Comparison of ENCODE assay signal across 28 mouse cellular contexts in genomic region chr9:104064571-104064970, GRCm38 (mm10). TPM values are rescaled to one million over a fixed set of nuclear protein-coding genes. Genes with fewer than 3 reads are reported as not detected.
DNase-seq lines count a peak whose midpoint lies in the region; ATAC-seq and TF ChIP-seq lines count a peak whose summit lies in the region.
"Had no signal": no experiment of that assay in that cellular context is flagged by ENCODE, and none has a peak within 500 bp of the region (broad histone marks: within the 10 kb centered on the region; RNA-seq: fewer than 3 reads in every experiment).

No protein-coding gene starts in this region.

- H3K4me3 ChIP-seq in kidney, adult 2 months (ENCODE audit: insufficient read depth, low read depth, low read length), result no peak overlapping the region
- no peak overlapping the region for H3K4me3 ChIP-seq in liver, embryonic 12.5 days
- H3K4me3 ChIP-seq in midbrain, postnatal 0 days (ENCODE audit: low read depth, low read length), result no peak overlapping the region

- no peaks in the 10 kb centered on the region for H3K9me3 ChIP-seq in liver, embryonic 12.5 days (replicated peaks)
- H3K9me3 ChIP-seq in midbrain, postnatal 0 days (ENCODE audit: low read length), result no peaks in the 10 kb centered on the region
- H3K9me3 ChIP-seq: embryonic facial prominence, embryonic 12.5 days; forebrain, embryonic 13.5 days; hindbrain, embryonic 10.5 days; limb, embryonic 15.5 days; neural tube, embryonic 15.5 days had no signal

- TF ChIP-seq POLR2A in kidney, adult 2 months (IDR thresholded peaks at IDR 0.05; ENCODE audit: low read depth, low read length), result no peak

- TF ChIP-seq CTCF in kidney, adult 2 months (conservative IDR thresholded peaks at IDR 0.05; ENCODE audit: insufficient read depth, insufficient read length, low read depth, low read length), result no peak
- no peak for TF ChIP-seq CTCF in midbrain, postnatal 0 days (IDR thresholded peaks at IDR 0.05)

- peak overlapping the region; percentile 83; the same call in 1 of the 2 replicates for H3K4me2 ChIP-seq in liver, embryonic 12.5 days
- H3K4me2 ChIP-seq in midbrain, postnatal 0 days (ENCODE audit: low read depth, low read length, poor library complexity, severe bottlenecking), result no peak overlapping the region

- WGBS in kidney, adult 2 months, result 14% methylated on average over 1 of the region's 1 CpGs
- WGBS in liver, embryonic 12.5 days (ENCODE audit: insufficient replicate concordance), result 14% methylated on average over 1 of the region's 1 CpGs
- 21% methylated on average over 1 of the region's 1 CpGs for WGBS in midbrain, postnatal 0 days

- no peaks in the 10 kb centered on the region for H3K27me3 ChIP-seq in kidney, adult 2 months (replicated peaks; ENCODE audit: control insufficient read depth, insufficient read depth, low read length)
- no peaks in the 10 kb centered on the region for H3K27me3 ChIP-seq in liver, embryonic 12.5 days (replicated peaks)
- H3K27me3 ChIP-seq in midbrain, postnatal 0 days (ENCODE audit: insufficient read depth, low read length), result no peaks in the 10 kb centered on the region
- H3K27me3 ChIP-seq: embryonic facial prominence, embryonic 12.5 days; forebrain, embryonic 13.5 days; limb, embryonic 15.5 days; neural tube, embryonic 15.5 days had no signal

- H3K36me3 ChIP-seq in kidney, adult 2 months (ENCODE audit: control insufficient read depth, insufficient read depth, low read length), result no peaks in the 10 kb centered on the region
- H3K36me3 ChIP-seq in liver, embryonic 12.5 days, result peaks cover 13% of the 10 kb centered on the region
- H3K36me3 ChIP-seq in midbrain, postnatal 0 days (ENCODE audit: insufficient read depth, low read length), result peaks cover 10% of the 10 kb centered on the region

- ATAC-seq in liver, embryonic 12.5 days, result no peak
- ATAC-seq in midbrain, postnatal 0 days (ENCODE audit: low FRiP score), result no peak

- H3K9ac ChIP-seq in liver, embryonic 12.5 days, result no peak overlapping the region
- H3K9ac ChIP-seq in midbrain, postnatal 0 days (replicated peaks; ENCODE audit: low read length, poor library complexity, severe bottlenecking), result no peak overlapping the region

- DNase-seq in cerebellum, adult 9-10 months, result peak; percentile 18
- no peak for DNase-seq in cerebellum, postnatal 36 days
- DNase-seq in kidney, adult 2 months, result peak; percentile 36
- no peak for DNase-seq in kidney, postnatal 14 days
- no peak for DNase-seq in lung, postnatal 25 days (ENCODE audit: low spot score)
- DNase-seq in midbrain, postnatal 0 days (ENCODE audit: low spot score), result no peak
- DNase-seq: adrenal gland, postnatal 25 days; cerebellum, adult 9-11 months; heart, postnatal 10 days; left cerebral cortex, postnatal 4 days; lung, postnatal 10 days; right cerebral cortex, adult 18-20 months; right cerebral cortex, postnatal 4 days; thymus, postnatal 14 days had no signal

- H3K27ac ChIP-seq in kidney, adult 2 months (ENCODE audit: insufficient read depth, low read depth, low read length), result no peak overlapping the region
- H3K27ac ChIP-seq in liver, embryonic 12.5 days, result no peak overlapping the region
- no peak overlapping the region for H3K27ac ChIP-seq in midbrain, postnatal 0 days (ENCODE audit: low read depth, low read length)
- H3K27ac ChIP-seq: embryonic facial prominence, embryonic 12.5 days; forebrain, embryonic 13.5 days; limb, embryonic 15.5 days had no signal

- H3K4me1 ChIP-seq in kidney, adult 2 months (ENCODE audit: control insufficient read depth, insufficient read depth, low read length), result peaks cover 5% of the 10 kb centered on the region; the same call in 1 of the 2 replicates
- peaks cover 22% of the 10 kb centered on the region for H3K4me1 ChIP-seq in liver, embryonic 12.5 days
- H3K4me1 ChIP-seq in midbrain, postnatal 0 days (ENCODE audit: insufficient read depth, low read length), result peaks cover 14% of the 10 kb centered on the region

RNA-seq across cellular contexts. Expression of gene Acad11, which starts 1.4 kb away (rescaled TPM):
- polyA plus RNA-seq in kidney, adult 2 months (2012; rRNA removed), result 132 and 141 TPM in 2 replicates
- polyA plus RNA-seq in liver, embryonic 12.5 days (2016; fragmentation: Nextera tagmentation; extraction: Ambion mirVana), result 10.5 and 11.5 TPM in 2 replicates
- 9.3 and 12.1 TPM in 2 replicates for total RNA-seq in midbrain, postnatal 0 days (2014; rRNA removed)
- 5.3 and 6.3 TPM in 2 replicates for polyA plus RNA-seq in midbrain, postnatal 0 days (2015; fragmentation: Nextera tagmentation; extraction: Ambion mirVana)

RNA-seq across cellular contexts. Expression of gene Uba5, which starts 1.6 kb away (rescaled TPM):
- polyA plus RNA-seq in kidney, adult 2 months (2012; rRNA removed), result 14.9 and 19.1 TPM in 2 replicates
- 27.4 and 28.4 TPM in 2 replicates for polyA plus RNA-seq in liver, embryonic 12.5 days (2016; fragmentation: Nextera tagmentation; extraction: Ambion mirVana)
- total RNA-seq in midbrain, postnatal 0 days (2014; rRNA removed), result 53.8 and 56.2 TPM in 2 replicates
- 68.9 and 77.7 TPM in 2 replicates for polyA plus RNA-seq in midbrain, postnatal 0 days (2015; fragmentation: Nextera tagmentation; extraction: Ambion mirVana)

RNA-seq across cellular contexts. Expression of gene Gm28305, which starts 24.1 kb away (rescaled TPM):
- not detected in 2 replicates for polyA plus RNA-seq in kidney, adult 2 months (2012; rRNA removed)
- not detected in 2 replicates for polyA plus RNA-seq in liver, embryonic 12.5 days (2016; fragmentation: Nextera tagmentation; extraction: Ambion mirVana)
- total RNA-seq in midbrain, postnatal 0 days (2014; rRNA removed), result not detected in 2 replicates
- polyA plus RNA-seq in midbrain, postnatal 0 days (2015; fragmentation: Nextera tagmentation; extraction: Ambion mirVana), result not detected in 2 replicates
- total RNA-seq: adrenal gland, postnatal 25 days; gastrocnemius, adult 8-10 months; heart, postnatal 10 days; layer of hippocampus, adult 8-10 months; left cerebral cortex, postnatal 4 days; megakaryocyte progenitor cell, adult 5-6 weeks had no signal
- polyA plus RNA-seq: brain, embryonic 14.5 days; embryonic facial prominence, embryonic 12.5 days; forebrain, embryonic 13.5 days; gonadal fat pad, adult 2 months; heart, embryonic 11.5 days; hindbrain, embryonic 10.5 days; limb, embryonic 15.5 days; midbrain, embryonic 11.5 days; neural tube, embryonic 15.5 days; stomach, embryonic 14.5 days had no signal

Comparison
In these comparisons a context has a peak if more than half of its experiments do, and no peak if none do; other contexts are left out.
1. DNase-seq: peak in cerebellum, adult 9-10 months (single experiment) and kidney, adult 2 months (single experiment); none in cerebellum, postnatal 36 days (0 of 2), kidney, postnatal 14 days (single experiment), lung, postnatal 25 days (single experiment) and midbrain, postnatal 0 days (single experiment).
2. RNA of gene Acad11, which starts 1.4 kb away (polyA plus RNA-seq): 132 to 141 TPM in kidney, adult 2 months; 10.5 to 11.5 TPM in liver, embryonic 12.5 days and 5.3 to 6.3 TPM in midbrain, postnatal 0 days; every median in the first group is over 10 times any median in the second.